Mouse (Mus musculus) forebrain, embryonic 12.5 days (tissue): ENCODE data around the gene Rprml. TPM values are rescaled to one million over a fixed set of nuclear protein-coding genes. Genes with fewer than 3 reads are reported as not detected.

Experiments used
- ATAC-seq: fragments of 200-750 bp; cut with Nextera tagmentation; 2 replicates; pipeline ENCODE4 v1.8.0; 2017; ENCODE audit warnings: moderate TSS enrichment; ENCODE audit not compliant: low FRiP score
- H3K27ac ChIP-seq: fragments of 300-500 bp; sonication (generic); 2 replicates; pipeline ENCODE4 v1.5.1; 2016; ENCODE audit warnings: mild to moderate bottlenecking
- H3K27me3 ChIP-seq: fragments of 300-500 bp; sonication (generic); 2 replicates; pipeline ENCODE4 v1.6.1; 2016; ENCODE audit warnings: mild to moderate bottlenecking
- H3K36me3 ChIP-seq: fragments of 300-500 bp; sonication (generic); replicated peaks from 2 replicates; pipeline ENCODE4 v1.6.1; 2016; ENCODE audit warnings: mild to moderate bottlenecking
- H3K4me1 ChIP-seq: fragments of 300-500 bp; sonication (generic); 2 replicates; pipeline ENCODE4 v1.6.1; 2016
- H3K4me2 ChIP-seq: fragments of 300-500 bp; sonication (generic); 2 replicates; pipeline ENCODE4 v1.6.1; 2016; ENCODE audit warnings: mild to moderate bottlenecking, moderate library complexity
- H3K4me3 ChIP-seq: fragments of 300-500 bp; sonication (generic); replicated peaks from 2 replicates; pipeline ENCODE4 v1.5.1; 2016; ENCODE audit warnings: mild to moderate bottlenecking
- H3K9ac ChIP-seq: fragments of 300-500 bp; sonication (generic); 2 replicates; pipeline ENCODE4 v1.6.1; 2016; ENCODE audit warnings: mild to moderate bottlenecking
- H3K9me3 ChIP-seq: fragments of 300-500 bp; sonication (generic); 2 replicates; pipeline ENCODE4 v1.6.1; 2016
- WGBS: fragments of 180-500 bp; shearing (Covaris S2); methylation state at CpG from one replicate; pipeline ENCODE4 v1.1.7; 2016; 5-methylcytosine and 5-hydroxymethylcytosine counted together
- polyA plus RNA-seq: library from polyadenylated mRNA; unstranded; fragments of >200 nt; fragmentation: Nextera tagmentation; extraction: Ambion mirVana; gene quantifications from 2 replicates; pipeline ENCODE4 v1.2.1, GENCODE M21; 2016

The Rprml gene
- polyA plus RNA-seq, 1 experiment from 2014 or later = not detected

GRCm38 (mm10) chr11:103647921-103648620, 1.3 kb upstream of the Rprml start:
- Histone ChIP-seq H3K4me1 (peaks cover 14% of the 10 kb centered on the region), H3K27ac (no peak overlapping the region), H3K4me3 (no peak overlapping the region), H3K9ac (no peak overlapping the region), H3K36me3 (no peaks in the 10 kb centered on the region), H3K9me3 (no peaks in the 10 kb centered on the region), H3K27me3 (peaks cover 80% of the 10 kb centered on the region), H3K4me2 (no peak overlapping the region)
- no peak for ATAC-seq
- 9% methylated on average over 11 of the region's 11 CpGs for WGBS

DNA sequence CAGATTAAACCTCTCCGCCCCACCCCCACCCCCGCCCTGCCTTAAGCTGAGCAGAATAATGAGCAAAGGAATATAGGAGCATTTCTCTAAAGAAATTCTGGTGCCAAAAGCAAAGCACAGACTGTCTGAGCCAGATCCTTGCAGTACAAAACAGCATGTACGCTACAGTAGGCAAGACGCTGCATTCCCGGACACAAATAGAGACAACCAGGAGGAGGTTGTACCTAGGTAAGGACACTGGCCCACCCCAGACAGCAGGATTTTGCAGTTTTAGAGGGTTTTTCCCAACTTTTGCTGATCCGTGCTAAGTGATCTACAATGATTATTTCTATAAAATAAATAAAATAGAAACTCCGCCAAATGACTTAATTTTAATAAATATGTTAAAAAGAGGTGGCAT, 714 bp upstream of the Rprml start:
- Histone ChIP-seq H3K27ac (no peak overlapping the region), H3K4me3 (no peak overlapping the region), H3K9ac (no peak overlapping the region), H3K4me1 (peaks cover 14% of the 10 kb centered on the region), H3K27me3 (peaks cover 86% of the 10 kb centered on the region), H3K4me2 (no peak overlapping the region), H3K36me3 (no peaks in the 10 kb centered on the region), H3K9me3 (no peaks in the 10 kb centered on the region)
- no peak for ATAC-seq
- 23% methylated on average over 7 of the region's 7 CpGs for WGBS

- Histone ChIP-seq H3K4me3 (peak overlapping the region; percentile 34), H3K27me3 (peaks cover 99% of the 10 kb centered on the region), H3K9me3 (no peaks in the 10 kb centered on the region), H3K4me2 (peak overlapping the region; percentile 50), H3K36me3 (no peaks in the 10 kb centered on the region), H3K4me1 (peaks cover 14% of the 10 kb centered on the region), H3K27ac (no peak overlapping the region), H3K9ac (no peak overlapping the region)
- ATAC-seq = no peak
- under 1% methylated on average over 37 of the region's 37 CpGs for WGBS
These were observed 668 bp downstream of the Rprml start for GRCm38 (mm10) chr11:103649983-103650493.

DNA sequence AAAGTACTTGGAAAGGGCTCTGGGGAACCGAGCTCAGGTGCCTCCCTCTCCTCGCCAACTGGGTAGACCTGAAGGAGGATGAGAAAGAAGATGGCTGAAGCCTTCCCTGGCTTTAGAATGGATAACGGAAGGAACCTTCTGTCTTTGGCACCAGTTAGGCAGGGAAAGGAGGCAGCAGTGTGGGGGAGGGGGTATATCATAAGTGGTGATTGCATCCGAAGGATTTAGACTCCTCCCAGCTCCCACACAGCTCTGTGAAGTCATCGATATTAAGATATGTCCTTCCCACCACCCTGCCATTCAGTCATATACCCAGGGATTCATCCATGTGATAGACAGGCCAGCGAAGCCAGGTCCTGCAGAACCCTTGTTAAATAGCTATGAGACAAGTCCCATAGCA, 2.1 kb downstream of the Rprml start:
- Histone ChIP-seq H3K36me3 (no peaks in the 10 kb centered on the region), H3K9ac (no peak overlapping the region)
- 74% methylated on average over 6 of the region's 6 CpGs for WGBS

GRCm38 (mm10) chr11:103653359-103653965, 4.1 kb downstream of the Rprml start:
- no peaks in the 10 kb centered on the region for H3K36me3 ChIP-seq
- H3K27ac ChIP-seq = no peak overlapping the region
- H3K4me3 ChIP-seq = no peak overlapping the region
- 81% methylated on average over 10 of the region's 10 CpGs for WGBS
- H3K9ac ChIP-seq = no peak overlapping the region
- no peak overlapping the region for H3K4me2 ChIP-seq
- ATAC-seq = no peak
- peaks cover 90% of the 10 kb centered on the region for H3K27me3 ChIP-seq
- H3K4me1 ChIP-seq = peaks cover 18% of the 10 kb centered on the region
- no peaks in the 10 kb centered on the region for H3K9me3 ChIP-seq

More for the DNA sequence above, 2.1 kb downstream of the Rprml start:
- Histone ChIP-seq H3K9me3 (no peaks in the 10 kb centered on the region), H3K27ac (no peak overlapping the region), H3K4me3 (no peak overlapping the region), H3K27me3 (peaks cover 96% of the 10 kb centered on the region), H3K4me2 (no peak overlapping the region), H3K4me1 (peaks cover 18% of the 10 kb centered on the region)
- no peak for ATAC-seq

- Histone ChIP-seq H3K36me3 (no peaks in the 10 kb centered on the region), H3K27ac (no peak overlapping the region), H3K9ac (no peak overlapping the region), H3K4me3 (no peak overlapping the region), H3K27me3 (peaks cover 72% of the 10 kb centered on the region), H3K4me1 (0 out of 2 replicates have a peak, but pooled peaks cover 4% of the 10 kb centered on the region), H3K4me2 (no peak overlapping the region), H3K9me3 (no peaks in the 10 kb centered on the region)
- no peak for ATAC-seq
- 21% methylated on average over 3 of the region's 3 CpGs for WGBS
These were observed 7.2 kb downstream of the Rprml start for GRCm38 (mm10) chr11:103656520-103656919.

- H3K4me3 ChIP-seq = no peak overlapping the region
- no peak overlapping the region for H3K9ac ChIP-seq
- H3K4me1 ChIP-seq = 0 out of 2 replicates have a peak, but pooled peaks cover 4% of the 10 kb centered on the region
- H3K27ac ChIP-seq = no peak overlapping the region
- no peak overlapping the region for H3K4me2 ChIP-seq
- WGBS = 81% methylated on average over 7 of the region's 7 CpGs
- ATAC-seq = no peak
- no peaks in the 10 kb centered on the region for H3K9me3 ChIP-seq
- no peaks in the 10 kb centered on the region for H3K36me3 ChIP-seq
- H3K27me3 ChIP-seq = peaks cover 66% of the 10 kb centered on the region
These were observed 8.8 kb downstream of the Rprml start for GRCm38 (mm10) chr11:103658189-103658588.

- no peaks in the 10 kb centered on the region for H3K36me3 ChIP-seq
- no peak overlapping the region for H3K4me3 ChIP-seq
- no peak overlapping the region for H3K9ac ChIP-seq
- WGBS = 68% methylated on average over 4 of the region's 4 CpGs
- peaks cover 65% of the 10 kb centered on the region for H3K27me3 ChIP-seq
- no peaks in the 10 kb centered on the region for H3K9me3 ChIP-seq
- no peak overlapping the region for H3K4me2 ChIP-seq
- H3K27ac ChIP-seq = no peak overlapping the region
- no peak for ATAC-seq
- peaks cover 13% of the 10 kb centered on the region for H3K4me1 ChIP-seq
These were observed 12.5 kb downstream of the Rprml start for GRCm38 (mm10) chr11:103661863-103662262.

- Histone ChIP-seq H3K27ac (no peak overlapping the region), H3K27me3 (peaks cover 64% of the 10 kb centered on the region), H3K36me3 (no peaks in the 10 kb centered on the region), H3K9ac (no peak overlapping the region), H3K9me3 (no peaks in the 10 kb centered on the region), H3K4me2 (no peak overlapping the region), H3K4me3 (no peak overlapping the region), H3K4me1 (peaks cover 19% of the 10 kb centered on the region)
- ATAC-seq = no peak
- WGBS = 74% methylated on average over 5 of the region's 5 CpGs
These were observed 13.2 kb downstream of the Rprml start for GRCm38 (mm10) chr11:103662546-103662945.

GRCm38 (mm10) chr11:103663119-103663518, 13.7 kb downstream of the Rprml start:
- Histone ChIP-seq H3K27ac (no peak overlapping the region), H3K27me3 (peaks cover 61% of the 10 kb centered on the region), H3K4me1 (peaks cover 19% of the 10 kb centered on the region), H3K9ac (no peak overlapping the region), H3K36me3 (no peaks in the 10 kb centered on the region), H3K9me3 (no peaks in the 10 kb centered on the region), H3K4me2 (no peak overlapping the region), H3K4me3 (no peak overlapping the region)
- no peak for ATAC-seq
- WGBS = 85% methylated on average over 8 of the region's 8 CpGs

DNA sequence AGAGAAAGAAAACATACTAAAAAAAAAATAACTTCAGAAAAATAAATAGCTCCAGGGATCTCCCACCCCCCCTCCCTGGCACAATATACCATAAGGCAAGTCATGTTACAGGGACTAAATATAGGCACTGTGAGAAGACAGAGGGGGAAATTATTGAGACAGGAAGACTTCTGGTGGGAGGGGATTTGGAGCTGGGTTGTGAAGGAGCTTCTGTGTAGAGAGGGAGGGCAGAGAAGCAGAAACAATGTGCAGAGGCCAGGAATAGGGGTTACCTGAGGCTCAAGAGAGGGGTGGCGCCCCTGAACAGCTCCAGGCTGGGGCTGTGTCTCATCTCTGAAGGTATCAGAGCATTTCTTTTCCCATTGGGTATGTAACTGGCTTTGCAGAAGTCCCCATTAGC, 16.3 kb downstream of the Rprml start:
- Histone ChIP-seq H3K36me3 (no peaks in the 10 kb centered on the region), H3K9ac (no peak overlapping the region), H3K27ac (no peak overlapping the region), H3K4me1 (peaks cover 19% of the 10 kb centered on the region), H3K4me3 (no peak overlapping the region), H3K27me3 (peaks cover 49% of the 10 kb centered on the region), H3K4me2 (no peak overlapping the region), H3K9me3 (no peaks in the 10 kb centered on the region)
- ATAC-seq = no peak
- 45% methylated on average over 1 of the region's 1 CpGs for WGBS

GRCm38 (mm10) chr11:103666181-103666906, 17.0 kb downstream of the Rprml start:
- Histone ChIP-seq H3K4me3 (no peak overlapping the region), H3K36me3 (no peaks in the 10 kb centered on the region), H3K27me3 (peaks cover 48% of the 10 kb centered on the region), H3K9me3 (no peaks in the 10 kb centered on the region), H3K9ac (no peak overlapping the region), H3K27ac (no peak overlapping the region), H3K4me1 (peaks cover 19% of the 10 kb centered on the region), H3K4me2 (no peak overlapping the region; the same call in 1 of the 2 replicates)
- 0 out of 2 replicates have a peak, but pooled peaks have one; percentile 27 for ATAC-seq
- WGBS = 22% methylated on average over 10 of the region's 10 CpGs
